Mouse (Mus musculus) gastrocnemius, adult 8-10 months (tissue): ENCODE results near the gene Dock11. TPM values are rescaled to one million over a fixed set of nuclear protein-coding genes. Genes with fewer than 3 reads are reported as not detected.

Source experiments
- DNase-seq, 2 experiments: peaks; one replicate each; pipeline ENCODE4 v3.0.0; 2022; ENCODE audit warnings: low spot score in 2 of 2
- total RNA-seq, 4 experiments: library from RNA; stranded (reverse); gene quantifications; 2 replicates each; pipeline ENCODE4 v1.2.4; 2022

Gene Dock11
- total RNA-seq, 4 experiments from 2014 or later, result 1.5 to 3.2 (median 2.3) TPM

- no peak for DNase-seq
These were observed 61.5 kb downstream of the Dock11 start for GRCm38 (mm10) chrX:35950135-35950534.

GRCm38 (mm10) chrX:35951945-35952344 is 63.3 kb downstream of the Dock11 start:
- DNase-seq, result no peak

- DNase-seq, result no peak
These were observed 64.0 kb downstream of the Dock11 start for GRCm38 (mm10) chrX:35952521-35953095.

- DNase-seq, result no peak
These were observed 67.6 kb downstream of the Dock11 start for GRCm38 (mm10) chrX:35956236-35956635.

GRCm38 (mm10) chrX:35963087-35963486 is 74.5 kb downstream of the Dock11 start:
- no peak for DNase-seq

- no peak for DNase-seq
These were observed 80.6 kb downstream of the Dock11 start for GRCm38 (mm10) chrX:35969276-35969675.

- DNase-seq, result no peak
These were observed 88.0 kb downstream of the Dock11 start for GRCm38 (mm10) chrX:35976657-35977056.

- DNase-seq, result no peak
These were observed 99.3 kb downstream of the Dock11 start for GRCm38 (mm10) chrX:35987981-35988380.

GRCm38 (mm10) chrX:35990508-35991095 is 102.0 kb downstream of the Dock11 start:
- DNase-seq, result no peak

GRCm38 (mm10) chrX:35994226-35994625 is 105.6 kb downstream of the Dock11 start:
- DNase-seq, result no peak

GRCm38 (mm10) chrX:35997004-35997403 is 108.4 kb downstream of the Dock11 start:
- no peak for DNase-seq

- no peak for DNase-seq
These were observed 109.3 kb downstream of the Dock11 start for GRCm38 (mm10) chrX:35997793-35998419.

GRCm38 (mm10) chrX:36025651-36026050 is 137.0 kb downstream of the Dock11 start:
- no peak for DNase-seq

- DNase-seq, result no peak
These were observed 142.5 kb downstream of the Dock11 start for GRCm38 (mm10) chrX:36031113-36031512.

- DNase-seq, result no peak
These were observed 145.4 kb downstream of the Dock11 start for GRCm38 (mm10) chrX:36034045-36034444.

GRCm38 (mm10) chrX:36045731-36046130 is 157.1 kb downstream of the Dock11 start:
- DNase-seq, result no peak

GRCm38 (mm10) chrX:36047451-36047850 is 158.8 kb downstream of the Dock11 start:
- no peak for DNase-seq

GRCm38 (mm10) chrX:36050312-36050711 is 161.7 kb downstream of the Dock11 start:
- DNase-seq, result no peak

GRCm38 (mm10) chrX:36073997-36074396 is 185.4 kb downstream of the Dock11 start:
- DNase-seq, result no peak

- no peak for DNase-seq
These were observed 188.5 kb downstream of the Dock11 start for GRCm38 (mm10) chrX:36077164-36077563.

GRCm38 (mm10) chrX:36082917-36083316 is 194.3 kb downstream of the Dock11 start:
- peak; percentile 2 to 3 for DNase-seq

- DNase-seq, result no peak
These were observed 200.0 kb downstream of the Dock11 start for GRCm38 (mm10) chrX:36088464-36089256.
